Mouse (Mus musculus) frontal cortex, postnatal 14 days (tissue): ENCODE data around the gene Clmn.
A peak's percentile ranks its signal among the peaks of the same experiment; 100 is the strongest.
"Not testable (repeated sequence)": the region's sequence is repeated elsewhere in the genome, so short reads cannot be mapped to it uniquely, and the experiment has no call there.

ENCODE experiments used
- DNase-seq, 2 experiments: peaks; one replicate each; pipeline ENCODE4 v3.0.0; 2022; ENCODE audit warnings: low spot score in 2 of 2

Clmn gene

DNA sequence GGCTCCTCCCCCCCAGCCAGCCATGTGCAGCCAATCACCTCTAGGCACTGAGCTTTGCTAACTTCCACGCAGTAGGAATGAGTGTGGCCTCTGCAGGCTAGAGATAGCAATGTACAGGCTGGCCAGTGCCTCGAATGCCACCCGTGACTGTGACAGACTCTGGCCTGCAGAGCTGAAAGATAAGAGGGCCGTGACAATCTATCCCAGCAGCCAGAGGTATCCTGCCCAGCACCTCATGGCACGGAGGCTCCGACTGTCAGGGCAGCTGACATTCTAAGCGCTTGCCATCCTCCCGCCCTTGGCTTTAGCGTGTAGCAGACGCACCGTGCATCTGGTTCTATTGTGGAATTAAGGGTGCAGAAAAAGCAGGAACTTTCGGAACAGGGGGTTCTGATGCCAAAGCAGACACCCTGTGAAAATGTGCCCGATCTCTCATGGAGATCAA, 26.9 kb downstream of the Clmn start:
- DNase-seq = no peak

DNA sequence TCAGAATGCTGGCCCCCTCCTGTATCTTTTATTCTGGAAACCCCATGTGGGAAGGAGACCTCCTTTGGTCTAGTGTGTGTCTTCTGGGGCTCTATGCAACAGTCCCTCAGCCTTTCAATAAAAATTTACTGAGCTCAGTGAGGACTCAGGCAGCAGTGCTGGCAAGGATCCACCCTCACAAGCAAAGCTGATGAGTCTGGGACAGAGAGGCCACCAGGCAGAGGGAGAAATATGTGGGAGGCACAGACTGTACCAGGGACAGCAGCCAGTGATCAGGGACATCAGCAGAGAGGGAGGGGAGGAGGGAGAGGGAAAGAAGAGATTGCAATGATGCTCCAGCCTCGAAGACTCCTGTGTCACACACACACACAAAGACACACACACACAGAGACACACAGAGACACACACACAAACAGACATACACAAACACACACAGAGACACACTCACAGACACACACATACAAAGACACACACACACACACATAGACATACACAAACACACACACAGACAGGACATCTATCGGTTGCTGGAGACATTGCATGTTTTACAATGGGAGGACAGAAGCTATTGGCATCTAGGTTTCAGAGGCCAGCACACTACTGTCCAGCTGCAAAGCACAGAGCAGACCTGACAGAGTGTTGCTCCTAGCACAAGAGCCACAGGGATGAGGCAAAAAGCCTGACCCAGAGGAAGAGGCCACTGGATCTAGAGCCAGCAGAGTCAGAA, 27.6 kb downstream of the Clmn start:
- peak in 1 of 2 experiments; percentile 58 for DNase-seq

DNA sequence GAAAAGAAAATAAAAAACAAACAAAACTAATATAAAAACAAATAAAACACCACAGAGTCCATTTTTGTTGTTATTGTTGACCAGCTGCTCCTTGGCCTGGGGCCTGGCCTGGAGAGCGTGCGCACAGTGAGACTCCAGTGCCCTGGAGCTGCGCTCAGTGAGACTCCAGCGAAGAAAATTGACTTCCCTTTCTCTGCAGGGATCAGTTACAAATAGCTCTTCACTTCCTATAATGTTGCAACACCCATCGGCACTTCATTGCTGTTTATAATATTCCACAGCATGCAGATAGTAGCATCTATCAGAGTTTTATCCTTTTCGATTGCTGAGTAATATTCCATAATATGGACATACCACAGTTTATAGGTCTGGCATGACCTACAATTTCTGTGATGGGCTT, 28.6 kb downstream of the Clmn start:
- no peak for DNase-seq

DNA sequence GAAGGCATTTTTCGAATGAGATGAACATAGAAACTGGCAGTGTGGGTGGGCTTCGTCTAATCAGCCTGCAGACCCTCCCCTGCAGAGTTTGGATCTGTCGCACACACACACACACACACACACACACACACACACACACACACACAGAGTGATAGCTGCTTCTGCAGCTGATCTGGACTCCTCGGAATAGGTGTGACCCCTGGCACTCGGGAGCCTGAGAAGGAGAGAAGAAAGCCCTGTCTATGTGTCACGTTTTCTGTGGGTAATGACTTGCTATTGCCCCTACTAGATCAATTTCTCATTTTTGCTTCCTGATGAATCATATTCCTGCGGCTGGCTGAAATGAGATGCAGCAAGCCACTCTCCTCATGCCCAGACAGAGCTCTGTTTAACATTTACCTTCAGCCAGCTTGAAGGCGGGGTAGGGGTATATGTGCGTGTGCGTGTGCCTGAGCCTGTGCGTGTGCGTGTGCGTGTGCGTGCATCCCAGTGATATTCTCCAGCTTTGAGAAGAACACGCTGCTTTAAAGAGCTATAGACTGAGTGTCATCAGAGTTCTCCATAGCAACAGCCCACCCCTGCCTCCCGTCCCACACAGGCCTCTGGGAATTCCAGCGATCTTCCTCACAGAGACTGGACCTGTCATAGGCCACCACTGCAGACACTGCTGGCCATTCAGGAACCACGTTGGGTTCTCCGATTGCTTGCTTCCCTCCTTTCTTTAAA, 29.3 kb downstream of the Clmn start:
- DNase-seq = no peak

DNA sequence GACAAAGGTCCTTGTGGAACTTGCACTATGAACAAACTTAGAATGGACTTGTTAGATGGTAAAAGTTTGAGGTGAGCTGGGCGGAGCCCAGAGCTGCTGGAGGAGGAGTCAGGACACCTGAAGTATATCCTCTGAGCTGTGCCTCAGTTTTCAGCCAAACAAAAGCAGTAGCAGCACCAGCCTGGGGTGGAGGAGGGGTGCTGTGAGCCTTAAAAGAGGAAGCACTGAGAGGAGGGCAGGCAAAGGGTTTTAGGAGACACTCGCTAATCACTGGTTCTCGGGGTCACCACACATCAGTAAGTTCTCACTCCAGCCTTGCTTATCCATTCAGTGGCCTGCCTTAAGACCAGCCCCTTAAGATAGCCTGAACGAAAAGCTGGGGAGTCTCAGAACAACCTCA, 30.1 kb downstream of the Clmn start:
- DNase-seq = no peak

DNA sequence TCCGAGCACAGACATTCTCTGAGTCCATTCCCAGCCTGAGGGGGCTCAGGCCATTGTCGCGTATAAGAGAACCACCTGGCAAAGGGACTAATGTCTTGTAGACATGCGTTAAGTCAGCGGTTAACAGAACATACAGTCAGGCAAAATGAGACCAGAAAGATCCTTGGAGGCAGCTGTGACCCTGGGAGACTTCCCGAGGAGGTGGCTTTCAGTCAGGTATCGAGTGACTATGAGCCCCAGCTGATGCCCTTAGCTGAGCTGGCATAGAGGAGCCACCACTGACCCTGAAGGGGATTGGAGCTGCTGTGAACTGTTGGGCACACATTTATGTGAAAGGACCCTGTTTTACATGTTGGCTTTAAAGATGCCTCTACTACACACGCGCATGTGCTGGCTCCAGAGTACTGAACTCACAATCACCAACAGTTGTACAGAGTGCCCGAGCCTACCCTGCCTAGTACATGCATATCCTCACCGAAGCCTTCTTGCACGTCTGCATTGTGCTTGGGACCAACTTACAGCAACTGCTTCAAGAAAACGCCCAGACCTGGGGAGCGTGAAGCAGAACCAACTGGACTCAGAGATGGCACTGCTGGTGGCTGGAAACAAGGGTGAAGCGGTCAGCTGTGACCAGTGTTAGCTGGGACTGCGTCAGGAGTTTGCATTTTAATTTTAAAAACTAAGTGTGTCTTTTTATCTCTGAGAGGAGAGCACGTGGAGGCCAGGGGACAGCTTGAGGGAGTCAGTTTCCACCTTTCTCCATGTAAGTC, 34.0 kb downstream of the Clmn start:
- DNase-seq = no peak

DNA sequence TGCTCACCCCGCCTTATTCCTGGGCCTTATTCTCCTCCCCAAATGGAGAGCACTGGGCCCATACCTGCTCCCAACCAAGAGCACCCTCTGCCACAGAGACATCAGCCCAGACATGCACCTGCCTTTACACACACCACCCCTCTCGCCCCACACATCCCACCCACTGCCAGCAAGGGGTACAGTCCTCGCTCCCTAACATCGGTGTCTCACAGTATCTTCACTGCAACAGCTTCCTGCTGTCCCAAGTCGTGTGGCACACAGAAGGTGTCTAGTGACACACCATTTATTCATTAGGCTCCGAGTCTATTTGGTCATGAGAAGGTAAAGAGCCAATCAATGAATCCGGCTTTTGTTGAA, 34.6 kb downstream of the Clmn start:
- DNase-seq = no peak

DNA sequence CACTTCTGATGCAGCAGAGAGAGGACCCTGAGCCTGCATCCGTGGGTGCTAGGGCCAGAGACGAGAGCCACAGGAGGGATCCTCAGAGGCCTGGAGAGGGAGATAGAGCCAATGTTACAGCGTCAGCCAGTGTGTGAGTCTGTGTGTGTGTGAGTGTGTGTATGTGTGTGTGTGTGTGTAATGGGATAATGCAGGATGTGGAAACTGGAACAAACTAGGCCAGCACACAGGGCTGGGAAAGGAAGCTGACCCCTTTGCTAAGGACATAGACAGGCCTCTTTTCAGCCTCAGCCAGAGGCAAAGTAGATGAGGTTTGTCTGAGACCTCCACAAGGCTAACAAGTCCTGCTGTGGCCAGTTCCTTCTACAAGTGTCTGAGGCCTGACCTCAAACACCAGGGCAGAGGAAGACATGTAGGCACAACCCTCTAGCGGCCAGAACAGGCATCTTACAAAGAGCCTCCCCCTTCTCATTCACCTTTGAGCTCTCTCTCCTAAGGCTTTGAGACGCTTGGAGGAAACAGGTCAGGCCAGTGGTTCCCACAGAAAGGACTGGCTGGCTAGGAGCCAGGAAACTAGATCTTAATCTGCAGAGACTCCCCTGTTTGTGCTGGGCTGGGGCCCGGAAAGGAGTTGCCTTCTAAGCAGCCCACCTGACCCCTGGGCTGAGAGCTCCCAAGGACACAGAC, 35.1 kb downstream of the Clmn start:
- DNase-seq = no peak

DNA sequence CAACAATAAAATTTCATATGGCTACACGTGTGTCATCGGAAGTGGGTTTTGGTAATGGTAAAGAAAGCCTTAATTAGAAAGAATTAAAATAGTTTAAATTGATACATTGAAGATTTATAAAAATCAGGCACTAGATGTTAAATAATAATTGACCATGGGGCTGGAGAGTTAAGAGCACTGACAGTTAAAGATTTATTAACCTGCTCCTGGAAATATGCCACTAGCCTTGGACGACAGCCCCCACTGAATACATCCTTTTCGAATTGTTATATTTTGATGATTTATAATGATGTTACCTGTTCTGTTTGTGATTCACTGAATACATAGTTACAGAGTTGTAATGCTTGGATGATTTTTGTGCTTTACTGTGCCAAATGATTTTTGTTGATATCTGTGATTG, 35.9 kb downstream of the Clmn start:
- not testable (repeated sequence) for DNase-seq

DNA sequence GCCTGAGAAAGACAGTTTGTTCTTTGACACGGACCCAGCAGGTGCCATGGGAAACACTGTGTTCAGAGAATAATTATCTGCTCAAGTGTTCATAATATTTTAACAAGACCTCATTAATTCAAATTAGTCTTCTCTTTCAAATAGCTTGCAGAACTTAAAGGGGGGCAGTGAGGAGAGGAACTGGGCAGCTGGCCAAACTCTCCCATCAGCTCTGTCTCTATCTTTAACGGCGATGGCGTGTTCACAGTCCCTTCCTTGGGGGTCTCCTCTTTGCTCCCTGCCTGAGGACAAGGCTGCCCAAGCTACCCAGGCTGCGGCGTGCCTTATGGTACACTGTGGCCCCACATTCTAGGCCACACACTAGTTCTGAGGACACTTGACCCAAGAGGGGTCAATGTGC, 37.2 kb downstream of the Clmn start:
- DNase-seq = no peak

DNA sequence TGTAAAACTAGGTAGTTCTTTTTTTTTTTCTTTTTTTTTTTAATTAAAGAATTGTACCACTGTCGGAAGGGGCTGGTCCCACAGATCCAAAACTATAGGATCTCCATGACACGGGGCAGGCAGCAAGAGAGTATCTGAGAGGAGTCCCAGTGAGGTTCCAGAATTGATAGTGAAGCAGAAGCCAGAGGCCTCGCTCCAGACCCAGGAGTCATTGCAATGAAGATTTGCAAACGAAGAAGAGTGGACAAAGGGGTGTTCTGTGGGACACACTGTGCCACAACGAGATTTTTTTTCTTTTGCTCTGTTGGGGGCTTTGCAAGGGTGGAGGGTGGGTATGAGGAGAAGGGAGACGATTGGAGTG, 40.0 kb downstream of the Clmn start:
- DNase-seq = no peak

DNA sequence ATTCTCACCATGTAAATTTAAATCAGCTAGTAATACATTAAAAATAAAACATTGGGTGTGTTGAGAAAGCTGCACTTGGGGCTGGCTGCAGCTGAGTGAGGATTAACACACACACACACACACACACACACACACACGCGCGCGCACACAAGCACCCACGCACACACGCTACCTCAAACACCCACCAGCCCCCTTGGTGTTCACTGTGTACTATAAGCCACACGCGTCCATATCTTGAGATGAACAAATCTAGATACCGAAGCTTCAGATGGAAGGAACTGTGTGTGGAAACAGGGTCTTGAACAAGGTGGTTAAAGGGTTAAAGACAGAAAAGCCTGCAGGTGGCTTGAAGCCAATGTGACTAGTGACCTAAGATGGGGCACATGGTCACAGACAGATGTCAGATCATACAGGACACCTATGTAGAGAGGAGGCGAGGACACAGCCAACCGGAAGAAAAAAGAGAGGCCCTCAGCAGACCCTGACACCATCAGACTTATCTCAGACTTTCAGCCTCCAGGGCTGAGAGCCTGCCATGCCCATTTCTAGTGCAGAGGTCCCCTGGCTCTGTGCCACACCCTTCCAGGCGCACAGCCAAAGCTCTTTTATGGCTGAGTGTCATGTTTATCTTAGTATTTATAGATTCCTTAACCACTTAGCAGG, 40.5 kb downstream of the Clmn start:
- DNase-seq = no peak

DNA sequence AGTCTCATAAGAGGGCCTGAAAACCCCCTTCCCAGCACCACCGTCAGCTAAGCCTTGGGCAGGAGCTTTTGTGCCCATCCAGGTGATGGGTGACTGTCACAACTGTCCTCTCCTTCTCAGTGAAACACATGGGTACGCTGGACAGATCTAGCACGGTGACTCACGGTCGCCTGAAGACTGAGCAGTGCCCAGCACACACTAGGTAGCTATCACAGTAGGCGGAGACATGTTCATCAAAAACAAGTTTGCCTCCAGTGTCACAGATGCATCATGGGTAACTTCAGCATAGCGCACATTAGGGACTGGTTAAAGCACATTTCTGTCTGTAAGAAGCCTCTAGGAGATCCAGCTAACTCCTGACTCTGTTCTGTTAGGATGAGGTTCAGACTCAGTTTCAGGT, 41.2 kb downstream of the Clmn start:
- DNase-seq = no peak

DNA sequence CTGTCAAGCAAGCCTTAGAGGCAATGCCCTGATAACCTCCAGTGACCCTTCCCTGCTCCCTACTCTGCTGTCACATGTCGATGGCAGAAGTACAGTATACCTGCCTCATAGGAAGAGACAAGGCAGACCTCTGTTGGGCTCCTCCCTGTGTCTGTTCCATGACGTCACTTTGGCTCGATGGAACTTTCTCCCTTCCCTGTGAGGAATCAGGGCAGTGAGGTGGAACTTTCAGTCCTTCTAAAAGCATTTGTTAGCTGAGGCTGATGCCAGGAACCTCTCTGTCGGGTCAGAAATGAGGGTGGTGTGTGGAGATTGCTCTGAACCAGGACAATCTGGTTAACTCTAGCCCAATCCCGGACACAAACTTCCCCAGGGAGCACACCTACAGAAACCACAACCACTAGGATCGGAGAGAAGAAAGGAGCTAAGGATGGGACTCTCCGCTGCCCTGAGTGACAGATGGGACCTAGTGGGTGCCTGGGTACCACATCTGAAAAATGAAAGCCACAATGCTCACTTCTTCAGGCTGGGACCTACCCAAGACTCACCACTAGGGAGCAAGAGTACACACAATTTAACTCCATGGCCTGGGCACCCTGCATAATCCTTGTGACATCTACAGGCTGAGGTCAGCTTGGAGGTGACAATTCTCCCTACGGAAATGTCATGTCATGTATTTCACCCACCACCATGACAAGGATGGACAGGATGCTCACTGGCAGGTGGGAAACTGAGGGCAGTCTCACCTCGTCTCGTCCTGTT, 41.9 kb downstream of the Clmn start:
- DNase-seq = no peak

DNA sequence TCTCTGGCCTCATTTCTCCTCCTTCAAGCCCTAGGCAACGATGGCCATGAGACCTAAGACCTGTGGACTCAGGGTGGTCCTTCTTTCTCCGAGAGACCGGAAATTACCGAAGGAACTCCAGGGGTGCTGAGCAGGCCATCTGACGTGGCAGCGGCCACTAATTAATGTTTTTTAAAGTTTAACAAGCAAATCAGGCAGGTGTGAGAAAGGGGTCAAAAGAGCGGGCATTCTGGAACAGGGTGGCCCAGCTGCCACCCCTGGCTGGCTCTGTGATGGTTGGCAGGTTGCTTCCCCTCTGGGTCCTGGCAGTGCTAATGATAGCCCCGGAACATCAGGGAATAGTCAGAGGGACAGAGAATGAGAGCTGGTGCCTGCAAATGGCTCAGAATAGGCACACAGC, 42.7 kb downstream of the Clmn start:
- no peak for DNase-seq

DNA sequence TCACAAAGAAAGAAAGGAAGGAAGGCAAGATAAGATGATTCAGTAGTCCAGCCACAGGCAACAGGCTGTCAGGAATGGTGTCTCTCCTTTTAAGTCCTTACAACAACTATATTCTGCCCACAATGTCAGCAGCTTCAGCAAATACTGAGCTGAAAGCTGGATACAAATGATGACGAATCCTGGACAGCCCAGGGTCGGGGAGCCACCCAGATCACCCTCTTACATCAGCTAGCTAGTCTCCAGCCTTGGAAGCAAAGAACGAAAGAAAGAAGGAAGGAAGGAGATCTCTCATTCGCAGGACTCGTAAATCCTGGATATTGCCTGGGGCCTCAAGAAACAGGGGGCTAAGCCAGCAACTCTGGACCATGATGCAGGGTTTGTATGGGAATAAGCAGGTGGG, 44.8 kb downstream of the Clmn start:
- DNase-seq = no peak

DNA sequence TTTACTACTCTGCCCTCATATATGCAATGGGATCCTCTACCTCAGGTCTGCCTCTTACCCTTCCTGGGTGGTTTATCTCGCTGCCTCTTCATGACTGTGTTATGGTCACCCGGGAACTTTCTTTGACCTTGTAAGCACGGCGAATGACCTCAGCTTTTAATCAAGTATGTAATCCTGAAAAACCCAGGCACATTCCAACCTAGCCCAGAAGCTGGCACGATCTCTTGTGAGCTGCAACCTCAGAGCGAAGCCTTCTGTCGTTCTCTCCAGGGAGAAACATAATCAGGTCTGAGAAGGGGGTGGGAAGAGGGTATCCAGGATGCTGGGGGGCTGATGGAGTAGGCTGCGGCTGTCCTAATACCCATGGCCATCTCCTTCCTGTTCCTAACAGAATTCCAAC, 45.8 kb downstream of the Clmn start:
- no peak for DNase-seq

DNA sequence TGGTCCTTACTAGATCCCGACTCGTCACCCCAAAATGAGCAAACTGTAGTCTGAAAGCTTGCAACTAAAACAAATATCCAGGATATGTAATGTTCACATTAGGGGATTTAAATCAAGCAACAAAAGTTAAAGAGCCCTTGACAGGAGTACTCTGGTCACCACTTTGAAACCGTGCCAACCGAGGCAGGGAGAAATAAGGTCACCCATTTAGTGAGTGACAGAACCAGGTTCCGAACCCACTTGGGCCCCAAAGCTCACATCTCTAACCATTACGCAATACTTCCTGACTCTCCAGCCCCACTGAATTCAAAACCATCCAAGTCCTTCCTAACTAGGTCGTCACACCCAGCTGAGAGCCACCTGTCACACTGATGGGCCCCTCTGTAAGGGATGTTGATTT, 46.8 kb downstream of the Clmn start:
- DNase-seq = no peak

DNA sequence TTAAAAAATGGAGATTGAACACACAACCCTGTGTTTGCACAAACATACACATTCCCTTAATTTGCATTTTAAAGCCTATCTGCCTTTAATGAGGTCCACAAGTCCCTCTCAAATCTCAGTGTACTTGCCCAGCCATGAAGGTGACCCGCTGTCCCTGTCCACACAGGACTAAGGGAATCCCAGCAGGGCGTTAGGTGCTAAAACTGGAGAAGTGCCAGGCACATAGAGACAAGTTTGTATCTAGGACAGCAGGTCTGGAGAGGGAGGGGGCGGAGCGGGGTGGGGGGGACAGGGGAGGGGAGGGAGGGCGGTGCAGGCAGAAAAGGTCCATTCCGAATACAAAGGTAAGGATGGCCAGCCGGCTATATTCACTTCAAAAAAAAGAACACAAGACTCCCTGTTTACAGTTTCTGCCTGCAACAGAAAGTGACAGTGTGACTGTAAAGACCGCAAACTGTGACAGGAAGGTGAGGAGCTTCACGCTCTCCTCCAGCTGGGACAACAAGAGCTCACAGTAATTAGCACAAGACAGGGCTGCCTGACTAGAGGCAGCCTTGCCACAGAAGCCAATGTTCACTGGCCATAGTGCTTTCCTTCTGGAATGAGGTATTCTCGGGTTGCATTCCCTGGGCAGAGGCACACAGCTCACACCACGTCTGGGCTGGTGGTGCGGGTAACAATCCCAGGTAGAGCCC, 47.6 kb downstream of the Clmn start:
- DNase-seq = no peak

DNA sequence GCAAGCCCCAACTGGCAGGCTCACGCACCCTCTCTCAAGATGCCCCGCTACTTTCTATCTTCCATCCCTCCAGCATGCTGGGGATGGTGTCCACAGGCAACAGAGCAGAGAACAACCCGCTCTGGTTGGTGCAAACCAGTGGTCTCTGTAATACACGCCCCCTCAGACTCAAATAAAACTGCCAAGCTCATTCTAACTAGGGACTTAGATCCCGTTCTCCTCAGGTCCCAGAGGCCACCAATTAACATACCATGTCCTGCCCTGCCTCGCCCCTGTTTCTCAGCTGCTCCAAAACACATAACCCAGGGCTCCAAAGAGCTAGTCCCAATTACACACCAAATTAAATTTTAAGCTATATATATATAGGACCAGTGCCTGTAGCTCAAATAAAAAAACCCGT, 50.6 kb downstream of the Clmn start:
- no peak for DNase-seq

DNA sequence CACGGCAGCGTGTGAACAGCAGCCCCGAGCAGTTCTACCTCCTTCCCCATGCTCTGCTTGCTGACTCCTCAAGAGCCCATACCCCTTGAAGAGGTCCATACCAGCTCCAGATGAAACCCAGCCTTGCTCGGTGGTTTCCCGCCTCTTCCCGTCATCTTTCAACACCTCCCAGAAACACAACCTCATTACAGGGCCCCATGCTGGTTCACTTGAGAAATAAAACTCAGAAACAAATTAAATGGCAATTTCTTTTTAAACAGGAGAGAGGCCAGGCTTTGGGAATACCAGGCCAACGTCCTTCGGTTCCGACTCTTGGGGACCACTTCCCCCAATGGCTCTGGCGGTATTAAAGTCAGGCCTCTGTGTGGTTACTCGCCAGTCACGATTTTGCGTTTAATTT, 51.1 kb downstream of the Clmn start:
- DNase-seq = no peak
